Mouse (Mus musculus) left cerebral cortex, postnatal 36 days (tissue): ENCODE results near the gene S100a14. TPM values are rescaled to one million over a fixed set of nuclear protein-coding genes. Genes with fewer than 3 reads are reported as not detected.
A peak's percentile ranks its signal among the peaks of the same experiment; 100 is the strongest.

ENCODE experiments used
- DNase-seq, 2 experiments: peaks; one replicate each; pipeline ENCODE4 v3.0.0; 2021 to 2022; ENCODE audit warnings: low spot score in 2 of 2, mixed read lengths in 1 of 2
- intact Hi-C: fragments of 180-260 bp; cut with DNase I; formaldehyde crosslinking; loops from one replicate; pipeline ENCODE4 v1.15.1; 2025
- total RNA-seq, 2 experiments: library from RNA; stranded (reverse); gene quantifications; 2 replicates each; pipeline ENCODE4 v1.2.3; 2021

The S100a14 gene
- total RNA-seq, result under 1 TPM; 0.34 to 0.44 TPM

GRCm38 (mm10) chr3:90526580-90526979 lies at the start of gene S100a14:
Gene S100a14, plus strand, starts transcription at chr3:90526856.
- DNase-seq, result no peak
- intact Hi-C loops, result loop anchor here (5.0 kb wide), 2 partner anchors 51 to 86 kb away; partner anchors contain the start of gene S100a6

DNA sequence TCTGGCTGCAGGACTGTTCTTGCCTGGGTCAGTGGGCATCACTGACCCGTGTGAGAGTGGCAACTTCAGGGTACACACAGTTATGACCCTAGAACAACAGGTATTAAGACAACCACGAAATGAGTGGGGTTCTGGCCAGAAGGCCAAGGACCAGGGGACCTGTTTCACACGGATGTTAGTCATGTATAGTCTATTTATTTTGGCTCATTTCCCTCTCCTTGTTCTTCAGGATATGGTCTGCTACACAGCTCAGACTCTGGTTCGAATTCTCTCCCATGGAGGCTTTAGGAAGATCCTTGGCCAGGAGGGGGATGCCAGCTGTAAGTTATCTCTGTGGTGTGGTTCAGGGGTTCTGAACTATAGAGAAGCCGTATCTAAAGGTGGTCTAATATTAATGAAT lies 39.7 kb upstream of the S100a14 start:
- intact Hi-C loops, result no loop called here
- no peak for DNase-seq

GRCm38 (mm10) chr3:90488576-90488975 lies 38.1 kb upstream of the S100a14 start:
- intact Hi-C loops, result no loop called here
- no peak for DNase-seq

DNA sequence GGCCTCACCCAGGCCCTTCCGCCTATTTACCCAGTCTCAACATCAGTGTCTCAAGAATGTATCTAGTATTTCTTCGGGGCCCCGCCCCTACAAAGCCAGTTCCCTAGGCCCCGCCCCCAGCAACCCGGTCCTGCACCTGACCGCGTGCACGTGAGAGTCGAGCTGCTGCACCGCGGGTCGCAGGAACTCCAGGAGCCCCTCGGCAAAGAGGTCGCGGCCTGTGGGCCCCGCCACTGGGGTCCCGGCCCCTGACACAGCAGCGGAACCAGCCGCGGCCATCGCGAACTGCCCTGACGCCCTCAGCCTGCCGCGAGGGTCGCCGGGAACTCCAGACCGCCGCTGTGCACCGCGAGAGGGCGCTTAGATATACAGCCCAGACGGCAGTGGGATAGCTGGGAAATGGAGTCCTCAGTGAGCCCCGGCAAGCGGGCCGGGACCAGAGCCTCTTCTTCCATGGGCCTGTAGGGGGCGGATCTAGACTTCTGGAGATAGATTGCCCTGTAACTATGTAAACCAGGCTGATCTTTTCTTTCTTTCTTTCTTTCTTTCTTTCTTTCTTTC lies 35.9 kb upstream of the S100a14 start, which contains the start of gene Snapin:
Gene Snapin, minus strand, starts transcription at position 338 of the 561 bp plus-strand sequence.
- DNase-seq, result peak; percentile 93 to 96
- intact Hi-C loops, result loop anchor here (5.0 kb wide), 1 partner anchor 222 kb away; no protein-coding TSS in a partner anchor

- intact Hi-C loops, result loop anchor here (5.0 kb wide), 1 partner anchor 221 kb away; no protein-coding TSS in a partner anchor
- no peak for DNase-seq
These were observed 35.3 kb upstream of the S100a14 start for GRCm38 (mm10) chr3:90491350-90491749.

DNA sequence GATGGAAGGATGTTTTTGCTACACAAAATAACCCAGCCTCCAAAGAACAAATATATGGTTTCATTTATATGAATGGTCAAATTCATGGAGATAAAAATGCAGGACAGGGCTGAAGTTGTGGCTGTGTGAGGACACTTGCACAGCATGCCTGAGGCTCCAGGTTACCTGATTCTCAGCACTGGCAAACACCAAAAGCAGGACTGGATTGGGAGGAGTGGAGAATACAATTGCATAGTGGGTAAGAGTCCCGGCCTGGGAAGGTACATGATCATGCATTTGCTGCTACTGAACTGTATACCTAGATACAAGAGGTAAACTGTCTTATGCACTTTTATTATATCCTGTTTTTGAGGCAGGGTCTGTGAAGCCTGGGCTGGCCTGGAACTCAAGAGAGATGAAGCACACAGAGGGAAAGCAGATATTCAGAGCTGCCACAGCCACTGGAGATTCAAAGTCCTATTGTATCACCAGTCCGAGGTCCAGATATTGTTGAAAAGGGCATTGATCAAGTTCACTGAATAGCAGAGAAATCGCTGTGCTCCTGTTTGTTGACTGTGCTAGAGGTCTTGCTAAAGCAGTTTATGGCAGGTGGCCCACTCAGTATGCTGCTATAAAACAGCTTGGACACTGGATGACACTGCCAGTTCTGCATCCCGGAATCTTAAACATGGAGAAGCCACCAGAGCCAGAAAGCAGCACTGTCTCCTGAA lies 32.7 kb upstream of the S100a14 start:
- DNase-seq, result no peak
- intact Hi-C loops, result loop anchor here (2.0 to 5.0 kb wide), 2 partner anchors 159 to 218 kb away; no protein-coding TSS in a partner anchor

GRCm38 (mm10) chr3:90495850-90496525 lies 30.7 kb upstream of the S100a14 start:
- no peak for DNase-seq
- intact Hi-C loops, result loop anchor here (2.0 kb wide), 1 partner anchor 157 kb away; no protein-coding TSS in a partner anchor

- DNase-seq, result no peak
- intact Hi-C loops, result no loop called here
These were observed 29.1 kb upstream of the S100a14 start for GRCm38 (mm10) chr3:90497597-90497996.

DNA sequence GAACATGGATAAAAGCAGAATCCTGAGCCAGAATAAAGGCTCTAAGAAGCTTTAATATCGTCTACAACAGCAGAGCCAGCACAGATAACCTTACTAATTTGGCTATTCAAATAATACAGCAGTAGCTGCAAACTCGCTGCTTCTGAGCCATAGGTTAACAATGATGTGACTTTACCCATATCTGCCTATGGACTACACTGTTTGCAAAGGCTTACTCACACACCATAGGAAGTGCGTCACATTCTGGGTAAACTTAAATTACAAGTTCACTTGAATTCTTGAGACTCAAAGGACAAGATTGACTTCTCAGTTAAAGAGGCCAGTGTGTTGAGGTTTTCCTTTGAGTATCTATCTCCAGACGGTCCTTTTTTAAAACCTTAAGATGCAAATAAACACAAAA lies 23.2 kb upstream of the S100a14 start:
- intact Hi-C loops, result loop anchor here (5.0 kb wide), 1 partner anchor 204 kb away; no protein-coding TSS in a partner anchor
- DNase-seq, result no peak

DNA sequence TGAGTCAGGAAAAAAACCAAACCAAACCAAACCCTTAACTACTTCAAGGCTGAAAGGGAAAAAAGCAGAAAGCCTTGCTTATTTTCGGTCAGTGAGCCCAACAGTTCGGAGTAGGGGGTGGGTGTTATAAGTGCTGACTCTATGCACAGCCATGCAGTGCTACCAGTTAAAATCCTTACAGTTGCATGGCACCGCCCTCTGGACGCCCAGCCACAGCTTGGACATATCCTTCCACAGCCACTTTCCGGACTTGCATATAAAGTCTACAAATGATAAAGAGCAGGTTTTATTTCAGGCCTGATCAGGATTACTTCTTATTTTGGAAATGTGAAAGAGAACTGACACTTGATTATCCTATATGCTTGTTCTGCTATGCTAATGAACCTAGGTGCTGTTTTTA lies 21.4 kb upstream of the S100a14 start:
- intact Hi-C loops, result no loop called here
- DNase-seq, result no peak

GRCm38 (mm10) chr3:90506362-90506761 lies 20.3 kb upstream of the S100a14 start:
- DNase-seq, result no peak
- intact Hi-C loops, result no loop called here

DNA sequence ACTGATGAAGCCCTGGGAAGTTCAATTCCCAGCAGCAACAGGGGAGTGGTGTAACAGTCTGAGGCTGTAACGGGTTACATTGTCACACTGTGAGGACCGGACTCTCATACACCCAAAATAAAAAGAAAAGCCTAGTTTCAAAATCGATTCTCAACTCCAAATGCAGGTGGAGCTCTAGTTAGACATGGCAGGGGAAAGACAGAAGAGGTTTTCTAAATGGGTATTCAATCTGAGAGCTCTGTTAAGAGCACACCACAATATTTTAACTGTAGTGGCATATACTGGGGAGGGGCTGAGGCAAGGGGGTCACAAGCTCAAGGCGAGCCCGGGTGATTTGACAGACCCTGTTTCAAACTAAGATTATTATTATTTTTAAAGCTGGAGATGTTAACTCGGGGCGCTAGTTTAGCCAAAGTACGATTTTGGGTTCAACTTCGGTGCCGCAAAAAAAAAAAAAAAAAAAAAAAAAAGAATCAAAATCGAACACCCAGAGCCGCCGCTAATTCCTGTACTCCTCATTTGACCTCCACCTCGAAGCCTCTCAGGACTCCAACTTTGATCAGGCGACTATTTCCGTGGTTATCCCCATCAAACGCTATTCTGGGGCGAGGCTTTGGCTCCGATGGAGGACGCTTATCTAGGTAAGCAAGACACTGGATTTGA lies 18.2 kb upstream of the S100a14 start:
- intact Hi-C loops, result no loop called here
- no peak for DNase-seq

DNA sequence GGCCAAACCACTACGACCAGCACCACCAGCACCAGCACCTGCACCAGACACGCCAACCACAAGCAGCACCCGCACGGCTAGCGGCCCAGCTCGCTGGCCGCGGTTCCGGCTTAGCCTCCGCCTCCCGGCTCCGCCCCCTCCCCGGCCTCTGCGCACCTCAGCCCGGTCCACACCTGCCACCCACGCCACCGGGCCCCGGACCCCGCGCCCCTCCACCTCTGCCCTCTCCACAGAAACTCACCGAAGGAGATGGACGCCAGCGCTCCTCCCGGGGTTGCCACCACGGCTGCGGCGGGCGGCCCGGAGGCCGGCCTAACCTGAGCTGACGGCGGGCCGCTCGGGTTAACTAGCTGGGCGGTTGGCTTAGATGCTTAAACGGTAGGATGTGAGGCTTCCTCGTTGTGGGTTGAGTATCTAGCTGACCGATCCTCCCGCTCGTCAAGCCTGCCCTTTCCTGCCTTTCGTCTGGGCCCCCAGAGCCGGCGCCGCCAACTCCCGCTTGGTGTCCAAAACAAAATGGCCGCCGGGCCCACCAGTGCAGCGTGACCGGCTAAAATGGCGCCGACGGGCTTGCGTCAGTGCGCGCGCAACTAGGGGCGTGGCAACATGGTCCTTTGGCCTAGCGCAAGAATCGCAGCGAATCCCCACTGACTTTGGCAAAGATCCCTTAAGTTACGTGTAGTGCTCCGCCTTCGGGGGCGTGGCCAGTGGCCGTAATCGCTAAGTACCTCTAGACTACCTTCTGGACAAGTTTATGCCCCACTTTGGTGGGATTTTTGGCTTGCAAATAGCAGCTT lies 17.5 kb upstream of the S100a14 start, which contains the start of gene Chtop:
Gene Chtop, minus strand, starts transcription at position 549 of the 797 bp plus-strand sequence.
- intact Hi-C loops, result no loop called here

GRCm38 (mm10) chr3:90509747-90510123 lies 16.9 kb upstream of the S100a14 start:
- intact Hi-C loops, result loop anchor here (5.0 kb wide), 1 partner anchor 143 kb away; the partner anchor contains the start of gene S100a7a
- no peak for DNase-seq

More for the DNA sequence above, 17.5 kb upstream of the S100a14 start, which contains the start of gene Chtop:
- peak; percentile 99 for DNase-seq

GRCm38 (mm10) chr3:90512276-90512675 lies 14.4 kb upstream of the S100a14 start:
- intact Hi-C loops, result loop anchor here (5.0 kb wide), 1 partner anchor 140 kb away; the partner anchor contains the start of gene S100a7a
- DNase-seq, result no peak

- DNase-seq, result no peak
- intact Hi-C loops, result loop anchor here (5.0 kb wide), 1 partner anchor 139 kb away; the partner anchor contains the start of gene S100a7a
These were observed 13.6 kb upstream of the S100a14 start for GRCm38 (mm10) chr3:90512948-90513642.

DNA sequence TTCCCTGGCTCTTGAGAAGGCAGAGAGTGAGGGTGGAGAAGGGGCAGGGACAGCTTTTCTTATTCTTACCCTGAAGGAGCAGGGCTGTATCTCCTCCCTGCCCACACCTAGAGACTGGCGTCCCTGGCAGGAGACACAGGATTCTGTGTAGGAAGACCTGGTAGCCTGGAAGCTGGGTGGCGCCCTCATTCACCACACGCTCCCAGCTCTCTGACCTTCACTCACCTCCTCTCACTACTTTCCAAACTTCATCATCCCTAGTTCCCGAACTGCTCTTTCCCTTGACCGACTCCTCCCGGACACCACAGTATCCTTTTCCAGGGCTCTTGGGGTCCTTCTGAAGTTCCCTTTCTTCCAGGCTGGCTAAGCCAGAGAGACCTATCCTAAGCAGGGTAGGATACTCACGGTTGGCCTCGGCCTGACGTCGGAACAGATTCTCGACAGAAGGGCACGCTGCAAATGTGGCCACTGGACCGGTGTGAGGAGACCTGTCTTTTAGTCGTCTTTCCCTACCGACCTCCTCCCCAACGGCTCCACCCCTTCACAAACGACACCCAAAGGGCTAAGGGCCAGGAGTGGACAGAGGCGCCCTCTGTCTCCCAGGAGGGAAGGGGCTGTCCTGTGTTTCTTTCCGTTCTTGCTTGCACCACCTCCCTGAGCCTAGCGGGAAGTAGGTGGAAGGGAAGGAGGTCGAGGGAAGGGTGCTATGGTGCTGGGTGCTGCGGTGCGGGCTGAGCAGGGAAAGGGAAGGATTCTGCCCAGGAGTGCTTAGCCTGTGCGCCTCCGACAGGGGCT lies 12.7 kb upstream of the S100a14 start, which contains the start of the genes S100a1 and S100a13:
Gene S100a1, minus strand, starts transcription at position 597 of the 795 bp plus-strand sequence.
Gene S100a13, plus strand, starts transcription at position 640 of the 795 bp plus-strand sequence.
- peak; percentile 35 to 56 for DNase-seq
- intact Hi-C loops, result loop anchor here (5.0 kb wide), 1 partner anchor 138 kb away; the partner anchor contains the start of gene S100a7a
